Mouse (Mus musculus): ENCODE data around the gene Eif3b.

The Eif3b gene

DNA sequence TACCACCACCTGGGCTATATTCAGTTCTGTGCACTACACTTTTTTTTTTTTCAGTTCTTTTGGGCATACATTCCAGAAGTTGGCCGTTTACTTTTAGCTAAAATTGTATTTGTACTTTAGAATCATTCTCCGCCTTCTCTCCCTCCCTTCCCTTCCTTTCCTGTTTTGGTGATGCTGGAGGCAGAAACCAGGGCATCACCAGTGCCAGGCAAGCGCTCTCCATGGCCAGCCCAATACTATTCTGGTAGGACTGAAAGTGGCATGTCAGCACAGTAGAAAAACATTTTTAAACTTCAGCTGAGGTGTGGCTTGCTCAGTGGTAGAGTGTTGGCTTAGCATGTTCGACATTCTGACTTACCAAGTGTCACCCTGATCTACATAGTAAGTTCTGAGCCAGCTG, 62.3 kb downstream of the Eif3b start:
- no peak for DNase-seq (ENCODE audit: low spot score)

DNA sequence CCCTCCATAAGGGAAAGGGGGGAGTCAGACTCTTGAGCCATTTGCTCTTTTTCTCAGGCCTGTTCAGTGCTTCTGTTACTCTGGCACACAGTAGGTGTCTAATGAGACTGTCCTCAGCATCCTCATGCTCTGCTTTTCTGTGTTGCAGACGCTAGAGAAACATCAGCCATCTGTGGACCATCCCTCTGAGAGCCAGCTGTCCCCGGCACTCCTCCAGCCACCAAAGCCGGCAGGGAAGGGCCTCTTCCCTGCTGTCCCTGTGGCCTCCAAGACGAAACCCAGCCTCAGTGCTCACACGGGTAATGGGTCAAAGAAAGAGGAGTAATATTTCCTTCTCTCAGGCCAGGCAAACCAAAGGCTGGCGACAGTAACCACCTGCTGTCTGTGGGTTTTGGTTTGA, 72.0 kb downstream of the Eif3b start:
- no peak for DNase-seq (ENCODE audit: low spot score)

DNA sequence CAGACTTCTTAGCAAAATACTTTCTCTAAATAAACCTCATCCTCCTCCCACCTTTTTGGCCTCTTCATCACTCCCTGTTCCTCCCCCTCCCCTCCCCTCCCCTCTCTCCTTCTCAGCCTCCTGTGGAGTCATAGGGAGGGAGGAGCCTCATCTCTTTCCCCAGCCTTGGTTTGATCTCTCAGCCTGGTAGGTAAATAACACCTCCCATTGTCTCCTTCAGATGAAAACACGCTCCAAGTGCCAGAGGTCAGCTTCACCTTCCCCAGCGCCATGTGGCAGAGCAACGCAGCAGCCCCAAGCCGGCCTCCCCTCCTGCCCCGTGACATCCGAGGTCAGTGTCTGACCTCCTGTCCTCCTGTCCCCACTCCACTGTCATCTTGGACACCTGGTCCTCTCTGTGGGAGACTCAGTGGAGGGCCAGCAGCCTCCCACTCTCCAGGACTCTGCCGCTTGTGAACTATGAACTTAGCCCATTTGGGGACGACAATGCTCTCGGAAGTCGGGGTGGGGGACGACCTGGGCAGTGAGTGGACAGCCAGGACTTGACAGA, 73.6 kb downstream of the Eif3b start:
- DNase-seq (ENCODE audit: low spot score): no peak
